Mouse (Mus musculus) thymus, adult 18-20 months (tissue): ENCODE measurements around the gene Gm21981.
A peak's percentile ranks its signal among the peaks of the same experiment; 100 is the strongest.
"Not testable (repeated sequence)": the region's sequence is repeated elsewhere in the genome, so short reads cannot be mapped to it uniquely, and the experiment has no call there.

ENCODE experiments used
- DNase-seq, 2 experiments: peaks; one replicate each; pipeline ENCODE4 v3.0.0; 2022; ENCODE audit warnings: mixed read lengths in 2 of 2

Gene Gm21981

GRCm38 (mm10) chr17:47663009-47663713, 31.1 kb downstream of the Gm21981 start:
- DNase-seq: no peak

- DNase-seq: no peak
Observed at GRCm38 (mm10) chr17:47658741-47659243, 35.5 kb downstream of the Gm21981 start.

- no peak for DNase-seq
Observed at GRCm38 (mm10) chr17:47657901-47658300, 36.4 kb downstream of the Gm21981 start.

- no peak for DNase-seq
Observed at GRCm38 (mm10) chr17:47655697-47656096, 38.6 kb downstream of the Gm21981 start.

GRCm38 (mm10) chr17:47654346-47654745, 39.9 kb downstream of the Gm21981 start:
- DNase-seq: not testable (repeated sequence)

GRCm38 (mm10) chr17:47651953-47652352, 42.3 kb downstream of the Gm21981 start:
- no peak for DNase-seq

GRCm38 (mm10) chr17:47648966-47649365, 45.3 kb downstream of the Gm21981 start:
- no peak for DNase-seq

- DNase-seq: peak; percentile 11 to 43
Observed at GRCm38 (mm10) chr17:47646683-47647082, 47.6 kb downstream of the Gm21981 start.

- no peak for DNase-seq
Observed at GRCm38 (mm10) chr17:47642992-47643391, 51.3 kb downstream of the Gm21981 start.
